Mouse (Mus musculus): ENCODE data around the gene Prss2.
"Not testable (repeated sequence)": the region's sequence is repeated elsewhere in the genome, so short reads cannot be mapped to it uniquely, and the experiment has no call there.

DNA sequence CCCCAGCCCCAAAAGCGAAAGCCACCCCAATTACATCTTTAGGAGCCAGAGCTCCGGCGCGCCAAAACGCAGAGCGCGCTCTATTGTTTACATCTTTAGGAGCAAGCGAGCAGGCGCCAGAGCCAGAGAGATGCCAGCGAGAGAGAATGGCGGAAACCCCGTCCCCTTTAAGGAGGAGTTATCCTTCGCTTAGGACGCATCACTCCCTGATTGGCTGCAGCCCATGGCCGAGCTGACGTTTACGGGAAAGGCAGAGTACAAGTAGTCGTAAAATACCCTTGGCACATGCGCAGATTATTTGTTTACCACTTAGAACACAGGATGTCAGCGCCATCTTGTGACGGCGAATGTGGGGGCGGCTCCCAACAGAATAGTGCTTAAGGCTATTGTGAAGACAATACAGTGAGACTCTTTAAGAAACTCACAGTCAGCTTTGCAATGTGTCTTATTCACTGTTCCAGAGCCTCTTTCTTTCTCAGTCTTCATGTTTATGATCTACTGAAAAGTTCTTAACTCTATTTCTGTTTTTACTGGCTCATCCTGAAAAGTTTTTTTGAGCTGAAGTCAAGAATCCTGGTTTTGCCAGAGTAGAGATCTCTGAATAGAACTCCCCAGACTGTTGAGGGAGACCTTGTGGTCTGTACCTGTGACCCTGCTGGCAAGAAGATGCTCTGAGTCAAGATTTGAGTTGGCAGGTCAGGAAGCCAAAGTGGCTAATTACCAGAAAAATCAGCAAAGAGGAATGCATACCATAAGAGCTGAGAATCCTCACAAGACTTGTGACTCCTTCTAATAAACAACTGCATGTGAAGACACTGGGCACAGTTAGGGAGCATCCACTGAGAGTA, 41.7 kb downstream of the Prss2 start:
- not testable (repeated sequence) for TF ChIP-seq CTCF (IDR thresholded peaks at IDR 0.05; ENCODE audit: extremely low read depth, insufficient read length, insufficient replicate concordance, low read depth, low read length); POLR2A (IDR thresholded peaks at IDR 0.05; ENCODE audit: low read depth, low read length)
